Mouse (Mus musculus) cerebellum, postnatal 4 days (tissue): ENCODE data around the gene Foxred1.
A peak's percentile ranks its signal among the peaks of the same experiment; 100 is the strongest.

Experiments used
- DNase-seq, 2 experiments: peaks; one replicate each; pipeline ENCODE4 v3.0.0; 2022; ENCODE audit warnings: low spot score in 2 of 2, mixed read lengths in 1 of 2

The Foxred1 gene

DNA sequence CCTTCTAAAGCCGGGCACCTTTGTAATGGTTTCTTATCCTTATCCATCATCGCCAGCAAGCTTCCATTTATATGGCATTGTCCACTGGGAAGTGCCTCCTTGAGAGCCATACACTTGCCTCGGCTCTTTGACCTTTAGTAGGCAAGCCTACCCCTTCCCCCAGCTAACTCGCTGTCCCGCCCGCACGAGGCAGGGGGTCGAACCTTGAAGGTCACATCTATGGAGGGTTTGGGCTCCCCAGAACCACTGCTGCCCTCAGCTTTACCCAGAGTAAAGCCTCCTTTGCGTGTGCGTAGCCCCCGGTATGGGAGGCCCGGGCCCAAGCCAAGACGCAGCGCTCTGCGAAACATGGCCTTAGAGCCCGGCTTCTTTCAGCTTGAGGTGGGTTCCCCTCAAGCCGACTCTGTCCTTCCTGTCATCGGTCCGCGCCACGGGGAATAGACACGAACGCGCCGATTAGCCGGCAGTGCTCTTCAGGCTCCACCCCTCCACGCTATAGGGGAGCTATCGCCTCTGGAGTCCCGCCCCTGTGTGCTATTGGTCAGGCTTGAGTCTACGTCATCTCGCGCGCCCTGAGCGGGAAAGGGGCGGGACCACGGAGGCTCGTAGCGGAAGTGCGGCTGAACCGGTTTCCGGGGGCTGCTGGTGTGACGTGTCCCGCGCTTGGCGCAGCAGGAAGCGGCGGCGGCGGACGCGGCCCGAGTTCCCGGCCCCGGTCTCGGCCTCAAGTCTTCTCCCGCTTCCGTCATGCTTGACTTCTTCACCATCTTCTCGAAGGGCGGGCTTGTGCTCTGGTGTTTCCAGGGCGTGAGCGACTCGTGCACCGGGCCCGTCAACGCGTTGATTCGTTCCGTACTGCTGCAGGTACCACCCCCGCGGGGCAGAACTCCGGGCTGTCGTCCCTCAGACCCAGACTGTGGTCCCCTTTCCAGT lies at the start of gene Foxred1:
TSS of gene Foxred1 (minus strand) at position 514 of the 933 bp plus-strand sequence.
- DNase-seq, result peak; percentile 94 to 98

- DNase-seq, result no peak
These were observed 46.5 kb upstream of the Foxred1 start for GRCm38 (mm10) chr9:35257365-35257764.

- no peak for DNase-seq
These were observed 38.6 kb upstream of the Foxred1 start for GRCm38 (mm10) chr9:35249476-35249875.

DNA sequence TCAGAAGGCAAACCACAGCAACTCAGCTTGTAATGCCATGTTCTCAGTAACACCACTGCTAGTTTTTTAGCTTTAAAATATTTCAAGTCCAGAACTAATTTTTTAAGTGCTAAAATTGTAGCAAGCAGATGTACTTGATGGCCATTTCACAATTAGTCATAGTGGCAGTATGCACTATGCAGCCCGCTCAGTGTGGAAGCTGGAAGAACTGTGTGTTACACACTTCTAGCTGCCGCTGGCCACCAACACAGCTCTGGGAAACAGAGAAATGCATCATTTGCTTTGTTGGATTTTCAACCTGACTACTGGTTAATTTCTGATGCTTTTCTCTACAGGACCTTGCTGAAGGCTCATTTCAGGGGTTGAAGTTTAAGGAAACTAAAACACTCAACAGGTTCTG lies 36.5 kb upstream of the Foxred1 start:
- DNase-seq, result no peak

GRCm38 (mm10) chr9:35239734-35240133 lies 28.9 kb upstream of the Foxred1 start:
- DNase-seq, result no peak

DNA sequence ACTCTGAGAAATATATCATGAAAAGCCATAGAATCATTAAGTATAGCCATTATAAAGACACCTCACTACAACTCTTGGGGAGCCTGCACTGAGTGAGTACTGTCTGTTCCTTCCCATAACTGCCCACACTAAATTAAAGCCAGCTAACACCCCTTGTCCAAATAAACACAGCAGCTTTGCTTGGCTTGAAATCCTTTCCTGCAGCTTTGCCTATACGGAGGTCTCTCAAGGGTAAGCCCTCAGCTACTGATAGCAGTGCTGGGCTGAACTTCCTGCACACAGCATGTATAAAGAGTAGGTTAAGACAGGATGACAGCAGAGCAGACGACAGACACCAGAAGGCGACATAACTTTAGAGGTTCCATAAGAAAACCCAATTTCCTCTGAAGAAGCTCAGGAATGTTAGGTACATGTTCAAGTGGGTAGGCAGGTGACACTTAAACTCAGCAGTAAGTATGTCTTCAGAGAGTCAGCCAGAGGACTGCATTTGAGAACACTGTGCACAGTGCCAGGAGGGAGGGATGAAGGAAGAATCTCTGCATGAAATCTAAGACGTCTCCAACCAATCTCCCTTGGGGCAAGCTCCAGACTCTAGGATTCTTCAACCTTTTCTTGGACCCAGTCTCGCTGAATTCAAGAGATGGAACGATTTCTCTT lies 28.2 kb upstream of the Foxred1 start:
- DNase-seq, result no peak

GRCm38 (mm10) chr9:35238371-35238770 lies 27.5 kb upstream of the Foxred1 start:
- no peak for DNase-seq

DNA sequence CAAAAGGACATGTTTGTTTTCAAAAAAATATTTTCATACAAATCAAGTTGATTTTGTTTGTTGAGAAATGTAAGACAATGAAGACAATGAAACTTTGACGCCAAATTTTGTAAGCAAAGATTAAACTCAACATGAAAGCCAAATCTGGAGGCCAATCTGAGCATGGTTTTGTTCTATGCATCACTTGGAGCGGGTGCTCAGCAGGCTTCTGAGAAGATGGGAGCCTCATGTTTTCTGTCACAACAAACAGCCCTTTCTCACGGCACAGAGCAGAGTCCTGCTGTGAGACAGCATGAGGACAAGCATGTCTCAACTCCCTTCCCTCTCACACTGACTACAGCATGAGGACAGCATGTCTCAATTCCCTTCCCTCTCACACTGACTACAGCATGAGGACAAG lies 25.1 kb upstream of the Foxred1 start:
- DNase-seq, result no peak

DNA sequence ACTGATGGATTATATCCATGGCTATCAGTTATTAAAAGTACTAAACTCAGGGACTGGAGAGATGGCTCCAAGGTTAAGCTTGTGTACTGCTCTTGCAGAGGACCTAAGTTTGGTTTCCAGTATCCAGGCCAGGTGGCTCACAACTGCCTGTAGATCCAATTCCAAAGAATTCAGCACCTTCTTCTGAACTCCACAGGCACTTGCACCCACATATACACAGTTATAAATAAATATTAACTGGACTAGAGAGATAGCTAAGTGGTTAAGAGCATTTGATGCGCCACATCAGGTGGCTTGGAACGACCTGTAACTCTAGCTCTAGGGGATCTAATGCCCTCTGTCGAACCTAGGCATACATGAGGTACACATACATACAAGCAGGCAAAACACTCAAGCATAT lies 17.8 kb upstream of the Foxred1 start:
- no peak for DNase-seq

DNA sequence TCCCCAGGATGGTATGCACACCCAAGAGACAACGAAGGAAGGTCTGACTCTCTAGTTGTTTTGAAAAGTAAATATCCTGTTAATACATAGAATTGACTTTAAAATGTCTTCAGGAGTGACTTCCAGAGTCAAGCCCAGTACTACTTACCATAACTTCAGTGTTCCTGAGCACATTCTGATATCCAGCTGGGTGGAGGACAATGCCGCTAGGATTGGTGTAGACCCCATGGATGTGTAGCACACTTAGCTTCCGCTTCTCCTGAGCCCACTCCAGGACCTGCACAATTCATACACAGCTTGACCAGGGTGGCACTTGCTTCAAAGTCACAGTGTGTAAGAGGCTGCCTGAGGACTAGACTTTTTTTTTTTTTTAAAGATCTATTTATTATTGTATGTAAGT lies 12.6 kb upstream of the Foxred1 start:
- DNase-seq, result no peak

DNA sequence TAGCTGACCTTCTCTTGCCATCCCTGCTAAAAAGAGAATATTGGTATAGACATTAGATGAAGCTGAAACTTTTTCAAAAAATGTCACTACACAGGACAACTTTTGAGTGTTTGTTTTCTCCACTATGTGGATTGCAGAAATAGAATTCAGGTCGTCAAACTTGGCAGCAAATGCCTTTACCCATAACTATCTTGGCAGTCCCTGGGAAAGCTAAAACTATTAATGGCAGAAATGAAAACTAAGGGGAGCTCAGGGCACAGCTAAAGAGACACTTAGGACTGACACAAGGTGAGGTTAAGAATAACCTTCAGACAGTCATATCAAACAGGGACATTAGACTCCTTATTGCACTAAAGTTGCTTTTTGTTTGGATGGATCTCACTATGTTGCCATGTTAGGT lies 7.1 kb upstream of the Foxred1 start:
- no peak for DNase-seq

DNA sequence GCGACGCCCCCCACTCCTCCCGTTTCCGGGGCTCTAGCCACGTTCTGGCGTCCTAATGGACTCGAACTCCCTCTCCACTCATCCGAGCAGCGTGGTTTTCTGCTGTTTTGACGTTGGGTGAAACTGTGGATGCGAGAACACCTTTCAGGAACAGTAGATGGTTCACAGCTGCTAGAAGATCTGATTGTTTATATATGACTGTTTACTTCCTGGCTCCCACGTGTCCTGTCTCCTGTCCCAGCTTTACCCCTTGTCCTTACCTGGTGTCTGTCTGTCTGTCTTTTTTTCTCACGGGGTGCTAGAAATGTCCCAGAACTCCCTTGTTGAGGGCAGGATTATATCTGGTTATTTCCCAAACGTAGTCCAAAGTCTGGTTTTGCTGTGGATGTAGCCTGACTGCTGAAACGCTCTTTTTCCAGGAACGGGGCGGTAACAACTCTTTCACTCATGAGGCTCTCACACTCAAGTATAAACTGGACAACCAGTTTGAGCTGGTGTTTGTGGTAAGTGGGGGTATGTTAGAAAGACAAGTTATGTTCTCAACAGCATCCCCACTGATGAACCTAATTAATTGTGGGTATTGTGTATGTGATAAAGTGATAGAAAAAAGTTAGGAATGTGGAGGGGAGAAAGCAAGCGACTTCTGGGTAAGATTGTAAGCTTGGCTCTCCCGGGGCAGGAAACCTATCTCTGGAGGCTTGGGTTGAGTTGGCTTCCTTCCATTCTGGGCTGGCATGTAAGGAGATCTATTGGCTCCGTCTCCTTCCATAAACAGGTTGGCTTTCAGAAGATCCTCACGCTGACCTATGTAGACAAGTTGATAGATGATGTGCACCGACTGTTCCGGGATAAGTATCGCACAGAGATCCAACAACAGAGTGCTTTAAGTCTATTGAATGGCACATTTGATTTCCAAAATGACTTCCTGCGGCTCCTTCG lies 987 bp upstream of the Foxred1 start:
- no peak for DNase-seq

GRCm38 (mm10) chr9:35204421-35204820 lies 6.4 kb downstream of the Foxred1 start:
- DNase-seq, result no peak

DNA sequence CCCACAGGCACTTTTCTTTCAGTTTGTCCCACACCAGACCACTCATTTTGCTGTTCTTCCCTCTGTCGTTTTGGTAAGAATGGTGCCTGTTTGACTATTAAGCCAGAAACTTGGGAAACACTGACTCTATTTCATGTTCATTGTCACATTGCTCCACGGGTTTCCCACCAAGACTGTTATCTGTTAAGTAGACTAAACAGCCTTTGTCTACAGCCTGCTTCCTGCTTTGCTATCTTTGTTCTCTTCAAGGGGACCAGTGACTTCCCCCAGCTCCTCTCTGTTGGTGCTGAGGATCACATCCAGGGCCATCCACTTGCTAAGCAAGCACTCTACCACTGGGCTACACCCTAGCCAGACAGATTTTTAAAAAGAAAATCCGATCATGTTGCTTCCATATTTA lies 7.3 kb downstream of the Foxred1 start:
- no peak for DNase-seq

DNA sequence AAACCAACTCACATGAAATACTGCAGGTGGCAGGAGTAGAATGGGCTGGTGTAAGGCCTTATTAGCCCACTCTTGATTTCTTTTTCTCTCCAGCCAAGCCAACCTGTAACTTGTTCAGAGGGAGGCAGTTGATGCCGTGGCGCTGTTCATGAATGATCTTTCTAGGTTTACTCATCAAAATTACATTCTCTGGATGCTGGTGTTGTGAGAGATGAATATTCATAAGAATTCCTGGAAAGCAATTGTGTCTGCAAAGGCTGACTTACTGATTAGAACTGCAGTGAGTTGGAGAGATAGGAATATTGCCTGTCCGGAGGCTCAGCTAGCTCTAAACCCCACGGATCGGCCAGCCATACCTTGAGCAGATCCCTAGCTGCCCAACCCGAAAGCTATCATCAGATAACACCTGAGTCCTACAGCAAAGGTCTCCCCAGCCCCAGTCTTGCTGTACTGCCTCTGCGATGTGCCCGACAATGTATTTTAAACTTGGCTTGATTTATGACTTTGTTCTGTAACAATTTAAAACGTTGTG lies 10.3 kb downstream of the Foxred1 start:
- DNase-seq, result no peak

GRCm38 (mm10) chr9:35199772-35200471 lies 10.9 kb downstream of the Foxred1 start, which contains the start of the genes Srpr and Tirap:
TSS of gene Srpr (plus strand) at chr9:35200175.
TSS of gene Tirap (minus strand) at chr9:35200291.
- DNase-seq, result peak; percentile 88 to 95

DNA sequence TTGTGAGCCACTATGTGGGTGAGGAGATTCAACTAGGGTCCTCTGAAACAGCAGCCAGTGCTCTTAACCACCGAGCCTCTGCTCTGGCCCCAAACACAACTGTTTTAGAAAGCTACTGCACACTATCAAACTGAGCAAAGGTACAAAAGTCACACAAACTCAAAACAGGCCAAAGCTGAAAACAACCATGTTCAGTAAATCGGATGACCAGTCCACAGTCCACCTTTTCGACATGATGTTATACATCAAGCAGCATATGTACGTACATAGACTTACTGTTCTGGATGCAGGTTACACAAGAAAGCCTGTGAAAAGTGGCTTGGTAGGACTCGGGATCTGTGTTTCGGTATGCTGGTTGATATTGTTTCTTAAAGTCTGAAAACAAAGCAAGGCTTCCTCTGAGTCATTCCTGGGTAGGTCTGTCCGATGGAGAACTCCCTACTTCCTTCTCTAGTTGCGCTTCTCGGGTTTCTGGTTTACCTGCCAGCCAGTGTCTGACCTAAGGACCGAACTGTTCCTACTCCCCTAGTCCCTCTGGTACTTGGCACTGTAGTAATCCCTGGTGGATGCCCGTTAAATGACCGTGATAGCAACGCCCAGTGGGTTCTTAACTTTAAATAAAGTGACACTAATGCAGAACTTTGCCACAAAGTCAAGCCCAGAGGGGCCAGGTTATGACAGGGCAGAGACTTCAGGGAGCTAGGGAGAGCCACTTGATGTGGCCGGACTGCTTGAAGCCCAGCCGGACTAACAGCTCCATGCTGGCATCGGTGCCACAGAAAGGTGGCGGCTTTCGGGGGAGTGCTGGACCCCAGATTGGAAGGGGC lies 11.7 kb downstream of the Foxred1 start:
- no peak for DNase-seq

DNA sequence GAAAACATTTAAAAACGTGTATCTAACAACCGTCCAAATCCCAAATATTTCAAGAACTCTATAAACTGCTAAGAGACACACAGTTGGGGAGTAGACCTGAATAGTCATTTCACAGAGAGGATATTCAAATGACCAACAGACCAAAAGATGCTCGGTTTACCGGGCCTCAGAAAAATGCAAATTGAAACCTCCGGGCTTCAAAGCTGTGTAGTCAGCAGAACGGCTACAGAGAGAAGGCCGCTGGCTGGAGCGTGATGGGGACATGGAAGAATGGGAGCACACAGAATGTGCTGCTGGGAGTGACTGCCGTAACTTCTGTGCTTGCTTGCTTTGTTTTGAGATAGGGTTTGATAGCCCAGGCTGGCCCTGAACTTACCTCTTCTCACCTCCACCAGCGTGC lies 12.5 kb downstream of the Foxred1 start:
- DNase-seq, result no peak

DNA sequence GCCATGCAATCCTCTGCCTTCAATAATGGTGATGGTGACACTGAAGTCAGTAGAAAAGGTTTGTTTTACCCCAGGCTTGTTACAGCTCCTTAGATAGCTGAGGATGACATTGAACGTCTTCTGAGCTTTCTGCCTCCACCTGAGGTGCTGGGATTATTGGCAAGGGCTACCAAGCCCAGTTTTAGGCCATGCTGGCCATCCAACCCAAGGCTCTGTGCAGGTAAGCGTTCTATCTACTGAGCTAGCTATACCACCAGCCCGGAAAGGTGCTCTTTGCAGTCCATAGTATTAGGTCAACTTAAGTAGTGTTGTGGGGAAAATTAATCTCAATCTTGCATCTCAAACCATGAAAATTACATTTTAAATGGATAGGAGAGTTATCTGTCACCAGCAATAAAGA lies 13.2 kb downstream of the Foxred1 start:
- DNase-seq, result no peak

DNA sequence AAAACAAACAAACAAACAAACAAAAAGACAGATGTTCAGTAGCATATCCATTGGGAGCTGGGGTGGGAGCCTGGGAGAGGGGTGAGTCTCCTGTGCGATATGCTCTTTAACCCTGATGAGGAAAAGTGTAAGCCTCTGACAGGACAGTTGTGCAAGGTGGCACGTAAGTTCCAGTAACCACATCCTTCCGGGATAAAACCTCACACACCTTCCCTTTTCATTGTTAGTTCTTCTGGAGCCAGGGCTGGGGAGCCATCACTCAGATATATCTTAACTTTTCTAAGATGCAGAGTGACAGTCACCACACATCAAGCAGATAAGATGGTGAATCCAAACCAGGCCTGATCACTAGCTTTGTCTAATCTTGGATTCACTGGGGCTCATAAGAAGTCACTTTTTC lies 16.8 kb downstream of the Foxred1 start:
- no peak for DNase-seq
